Mouse (Mus musculus): Measurements from ENCODE around the gene Nt5c3b.

DNA sequence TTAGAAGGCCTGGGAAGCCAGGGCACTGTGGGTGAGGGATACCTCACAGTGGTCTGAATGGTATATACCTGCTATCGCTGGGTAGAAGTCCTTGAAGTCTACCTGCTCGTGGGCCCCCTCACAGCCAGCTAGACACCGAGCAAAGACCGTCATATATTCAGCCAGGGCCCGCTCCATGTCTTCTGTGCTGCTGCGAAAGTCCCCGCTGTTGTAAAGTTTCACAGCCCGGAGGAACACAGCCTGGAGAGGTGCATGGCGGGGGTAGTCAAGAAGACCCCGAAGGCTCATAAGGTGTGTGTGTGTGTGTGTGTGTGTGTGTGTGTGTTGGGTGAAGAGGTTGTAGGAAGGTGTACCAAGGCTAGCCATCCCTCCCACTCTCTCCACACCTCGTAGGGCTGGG is 28.1 kb downstream of the Nt5c3b start:
- TF ChIP-seq CTCF (IDR thresholded peaks at IDR 0.05; ENCODE audit: extremely low read depth, insufficient read depth, insufficient read length, insufficient replicate concordance) (no peak), POLR2A (IDR thresholded peaks at IDR 0.05; ENCODE audit: low read depth, low read length) (no peak)
